Mouse (Mus musculus) left cerebral cortex, postnatal 25 days (tissue): ENCODE results near the gene Siglec1. TPM values are rescaled to one million over a fixed set of nuclear protein-coding genes. Genes with fewer than 3 reads are reported as not detected.
"Not testable (repeated sequence)": the region's sequence is repeated elsewhere in the genome, so short reads cannot be mapped to it uniquely, and the experiment has no call there.

Source experiments
- DNase-seq, 2 experiments: peaks; one replicate each; pipeline ENCODE4 v3.0.0; 2022; ENCODE audit warnings: low spot score in 2 of 2, mixed read lengths in 1 of 2
- intact Hi-C: fragments of 180-260 bp; cut with DNase I; formaldehyde crosslinking; loops from one replicate; pipeline ENCODE4 v1.15.1; 2025
- total RNA-seq, 2 experiments: library from RNA; stranded (reverse); gene quantifications; 2 replicates each; pipeline ENCODE4 v1.2.3; 2021

Siglec1 gene
- total RNA-seq, 2 experiments from 2014 or later = 0.23 to 0.28 TPM

DNA sequence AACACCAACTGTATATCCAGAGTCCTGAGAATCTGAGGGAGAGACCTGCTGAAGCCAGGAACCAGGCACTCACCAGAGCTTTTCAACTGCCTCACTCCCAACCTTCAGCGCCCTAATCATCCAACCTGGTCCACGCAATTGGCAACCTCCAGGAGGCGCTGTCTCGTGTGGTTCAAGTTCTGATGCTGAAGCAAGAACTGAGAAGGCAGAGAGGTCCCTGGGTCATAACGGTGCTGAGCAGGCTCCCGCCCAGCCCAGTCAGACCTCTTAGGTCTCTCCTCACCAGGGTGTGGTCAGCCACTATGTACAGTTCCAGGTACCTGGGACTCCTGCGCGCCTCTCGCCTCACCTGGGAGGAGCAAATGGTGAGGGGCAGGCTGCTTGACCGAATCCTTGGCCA lies 30.9 kb downstream of the Siglec1 start:
- DNase-seq = no peak
- intact Hi-C loops = no loop called here

GRCm38 (mm10) chr2:131054646-131055264 lies 31.8 kb downstream of the Siglec1 start:
- no peak for DNase-seq
- intact Hi-C loops = no loop called here

GRCm38 (mm10) chr2:131053851-131054645 lies 32.5 kb downstream of the Siglec1 start:
- no peak for DNase-seq
- intact Hi-C loops = no loop called here

DNA sequence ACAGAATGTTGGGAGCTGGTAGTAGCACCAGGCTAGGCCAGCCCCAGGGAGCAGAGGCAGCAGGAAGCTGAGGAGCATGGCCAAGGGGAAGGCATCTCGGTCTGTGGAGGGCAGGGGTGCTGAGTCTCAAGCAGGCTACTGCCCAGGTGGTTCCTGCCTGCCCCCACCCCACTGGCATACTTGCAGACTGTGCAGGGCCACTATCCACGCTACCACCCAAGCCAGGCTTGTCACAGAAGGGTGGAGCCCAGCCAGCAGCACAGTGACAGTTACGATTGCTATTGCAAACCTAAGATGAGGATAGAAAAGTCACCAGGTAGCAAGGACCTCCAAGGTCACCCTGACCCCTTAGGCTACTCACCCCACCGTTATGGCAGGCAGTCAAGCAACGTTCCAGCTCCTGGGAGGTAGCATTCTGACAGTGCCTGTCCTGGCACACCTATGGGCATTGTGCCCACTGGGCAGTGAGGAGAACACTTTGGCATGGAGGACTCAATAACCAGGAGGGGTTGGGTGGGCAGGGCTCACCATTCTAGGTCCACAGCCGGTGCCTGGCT lies 33.6 kb downstream of the Siglec1 start:
- no peak for DNase-seq
- intact Hi-C loops = no loop called here

DNA sequence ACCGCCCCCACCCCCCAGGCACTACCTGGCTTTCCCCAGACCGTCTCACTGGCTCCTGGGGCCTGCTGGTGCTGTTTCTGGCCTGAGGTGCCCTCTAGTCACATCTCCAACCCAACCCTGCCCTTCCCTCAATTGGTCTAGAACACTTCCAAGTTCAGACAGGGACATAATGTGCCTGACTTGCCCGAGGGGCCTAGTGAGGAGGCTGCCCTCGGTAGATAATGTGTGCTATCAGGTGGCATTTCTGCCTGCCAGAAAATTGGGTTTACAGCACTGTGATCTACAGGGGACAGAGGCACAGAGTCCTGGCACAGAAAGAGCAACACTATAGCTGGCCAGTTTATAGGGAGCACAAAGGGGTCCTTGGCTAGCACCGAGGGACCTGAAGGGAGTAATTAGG lies 34.5 kb downstream of the Siglec1 start:
- intact Hi-C loops = no loop called here
- DNase-seq = no peak

- no peak for DNase-seq
- intact Hi-C loops = no loop called here
Observed at GRCm38 (mm10) chr2:131046025-131046424, 40.5 kb downstream of the Siglec1 start.

GRCm38 (mm10) chr2:131044989-131045720 lies 41.4 kb downstream of the Siglec1 start:
- intact Hi-C loops = loop anchor here (5.0 kb wide), 1 partner anchor 117 kb away; the partner anchor contains the start of gene 1700037H04Rik
- no peak for DNase-seq

- no peak for DNase-seq
Observed at GRCm38 (mm10) chr2:131044354-131044852, 42.2 kb downstream of the Siglec1 start.

DNA sequence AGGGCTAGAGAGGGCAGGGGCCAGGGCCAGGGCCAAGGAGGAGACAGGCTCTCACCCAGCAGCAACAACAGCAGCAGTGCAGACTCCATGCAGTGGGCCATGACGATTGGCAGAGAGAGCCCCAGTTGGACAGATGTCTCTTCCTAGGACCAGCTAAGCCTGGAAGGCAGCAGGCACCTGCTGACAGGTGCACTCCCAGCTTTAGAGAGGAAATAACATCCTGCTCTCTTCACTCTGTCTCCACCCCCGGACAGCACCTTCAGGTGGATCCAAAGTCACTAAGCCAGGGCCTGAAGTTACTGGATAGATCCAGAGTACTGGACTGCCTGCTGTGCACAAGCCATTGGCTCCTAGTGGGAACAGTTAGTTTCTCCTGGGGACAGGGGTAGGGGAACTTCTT lies 43.6 kb downstream of the Siglec1 start, which contains the start of gene Gfra4:
Gene Gfra4, minus strand, starts transcription at position 101 of the 400 bp plus-strand sequence.
- no peak for DNase-seq
- intact Hi-C loops = loop anchor here (5.0 kb wide), 1 partner anchor 119 kb away; the partner anchor contains the start of gene 1700037H04Rik

More at GRCm38 (mm10) chr2:131044354-131044852, 42.2 kb downstream of the Siglec1 start:
- intact Hi-C loops = loop anchor here (5.0 kb wide), 1 partner anchor 118 kb away; the partner anchor contains the start of gene 1700037H04Rik

DNA sequence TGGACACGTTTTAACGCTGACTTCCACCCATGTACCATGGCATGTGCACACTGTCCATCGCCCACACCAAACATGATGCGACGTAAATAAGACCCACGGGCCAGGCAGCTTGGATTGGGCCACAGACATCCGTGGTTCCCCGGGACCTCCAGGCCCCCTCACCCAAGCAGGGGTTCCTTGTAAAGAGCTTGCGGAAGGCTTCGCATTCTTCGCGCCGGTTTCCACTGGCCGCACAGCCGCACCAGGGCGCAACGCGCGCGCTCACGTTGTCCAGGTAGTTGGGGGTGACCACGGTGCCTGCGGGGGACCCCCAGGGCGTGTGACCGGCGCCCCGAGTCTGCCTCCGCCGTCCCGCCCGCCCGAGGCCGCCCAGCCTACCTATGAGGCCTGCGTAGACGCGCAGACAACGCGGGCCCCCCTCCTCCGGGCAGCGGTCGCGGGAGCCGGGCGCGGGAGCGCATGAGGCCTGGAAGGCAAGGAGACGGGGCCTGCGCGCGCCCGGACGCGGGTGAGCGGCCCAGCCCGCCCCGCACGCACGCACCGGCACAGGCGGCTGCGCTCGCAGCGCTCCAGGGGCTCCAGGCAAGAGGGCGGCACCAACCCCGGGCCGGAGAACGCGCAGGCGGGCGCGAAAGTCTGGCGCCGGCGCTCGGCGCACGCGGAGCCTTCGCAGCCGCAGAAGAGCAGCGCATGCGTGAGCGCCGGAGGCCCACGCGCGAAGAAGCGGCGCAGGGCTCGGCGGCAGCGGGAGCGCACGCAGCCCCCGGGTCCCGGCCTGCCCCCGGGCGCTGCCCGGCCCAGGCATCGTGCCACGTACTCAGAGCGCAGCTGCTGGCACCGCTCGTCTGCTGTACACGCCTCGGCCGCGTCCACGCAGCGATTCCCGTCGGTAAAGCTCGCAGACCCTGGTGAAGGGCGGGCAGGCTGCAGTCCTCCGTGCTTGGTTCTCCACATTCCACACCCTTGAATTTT lies 45.4 kb downstream of the Siglec1 start:
- peak; percentile 89 to 91 for DNase-seq
- intact Hi-C loops = loop anchor here (5.0 kb wide), 1 partner anchor 121 kb away; the partner anchor contains the start of gene 1700037H04Rik

- no peak for DNase-seq
- intact Hi-C loops = no loop called here
Observed at GRCm38 (mm10) chr2:131038675-131039074, 47.9 kb downstream of the Siglec1 start.

GRCm38 (mm10) chr2:131038197-131038596 lies 48.4 kb downstream of the Siglec1 start:
- DNase-seq = no peak
- intact Hi-C loops = no loop called here

DNA sequence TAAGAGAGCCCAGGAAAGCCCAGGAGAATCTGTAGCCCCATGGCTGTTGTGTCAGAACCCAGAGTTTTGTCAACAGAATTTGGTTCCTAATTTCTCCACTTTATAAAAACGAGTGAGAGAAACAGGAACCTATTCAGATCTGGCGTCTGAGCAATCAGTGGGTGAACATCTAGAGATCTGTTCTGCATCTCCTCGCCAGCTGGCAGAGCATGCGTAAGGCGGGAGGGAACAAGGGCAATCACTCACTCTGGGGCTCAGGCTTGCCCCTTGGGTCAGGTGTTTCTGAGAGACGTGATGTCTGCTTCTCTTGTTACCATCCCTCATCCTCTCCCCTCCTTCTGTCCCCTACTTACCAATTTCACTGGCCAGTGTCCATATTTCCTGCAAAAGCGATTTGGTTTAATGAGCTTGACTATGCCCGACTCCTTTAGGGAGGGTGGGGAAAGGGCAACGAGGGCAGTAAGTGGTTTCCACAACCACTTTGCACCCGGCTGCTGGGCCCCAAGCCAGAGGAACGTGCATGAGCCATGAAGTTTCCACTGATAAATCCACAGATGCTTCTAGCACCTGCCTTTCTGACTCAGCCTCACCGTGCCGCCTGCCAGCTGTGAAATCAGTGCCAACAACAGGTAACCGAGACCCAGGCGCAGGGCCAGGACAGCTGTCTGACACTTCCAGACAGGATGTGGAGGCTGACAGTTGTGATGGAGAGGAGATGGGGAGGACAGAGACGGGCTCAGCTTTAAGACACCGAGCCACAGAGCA lies 49.2 kb downstream of the Siglec1 start:
- peak in 1 of 2 experiments; percentile 57 for DNase-seq
- intact Hi-C loops = no loop called here

DNA sequence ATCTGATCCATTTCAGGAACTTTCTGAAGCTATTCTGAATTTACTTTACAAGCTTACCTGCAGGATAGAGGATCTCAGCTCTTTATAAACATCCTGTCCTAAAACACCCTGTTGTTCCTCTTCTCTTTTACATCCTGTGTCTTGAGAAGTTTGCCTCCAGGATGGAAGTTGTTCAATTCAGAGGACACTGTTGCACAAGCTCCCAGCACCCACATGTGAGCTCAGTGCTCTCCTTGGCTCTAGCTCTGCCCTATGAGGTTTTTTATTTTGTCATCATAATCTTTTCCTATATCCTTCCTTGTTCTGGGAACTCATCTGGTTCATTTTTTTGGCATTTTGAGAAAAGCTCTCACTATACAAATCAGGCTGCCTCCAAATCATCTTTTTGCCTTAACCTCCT lies 49.8 kb downstream of the Siglec1 start:
- intact Hi-C loops = no loop called here

GRCm38 (mm10) chr2:131036343-131036742 lies 50.2 kb downstream of the Siglec1 start:
- intact Hi-C loops = no loop called here

More for the DNA sequence above, 49.8 kb downstream of the Siglec1 start:
- DNase-seq = no peak

GRCm38 (mm10) chr2:131031406-131031805 lies 55.2 kb downstream of the Siglec1 start:
- intact Hi-C loops, DNase-seq: not testable (repeated sequence)

More at GRCm38 (mm10) chr2:131036343-131036742, 50.2 kb downstream of the Siglec1 start:
- DNase-seq = no peak

DNA sequence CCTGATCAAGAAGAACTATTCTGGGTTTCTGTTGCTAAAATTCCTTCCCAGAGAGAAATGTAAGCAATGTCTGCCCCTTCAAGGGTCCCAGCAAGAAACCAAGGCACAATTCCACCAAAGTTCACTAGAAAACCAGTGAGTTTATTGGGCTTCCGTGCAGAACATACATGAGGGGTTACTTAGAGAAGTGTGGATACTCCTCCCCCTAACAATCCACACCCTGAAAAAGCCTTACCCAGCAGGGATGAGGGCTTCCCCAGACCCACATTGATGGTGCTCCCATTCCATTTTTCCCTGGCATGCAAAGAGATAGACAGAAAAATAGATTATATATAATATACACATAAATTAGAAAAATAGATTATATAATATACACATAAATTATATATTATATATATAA lies 55.6 kb downstream of the Siglec1 start:
- intact Hi-C loops = no loop called here
- DNase-seq = no peak

DNA sequence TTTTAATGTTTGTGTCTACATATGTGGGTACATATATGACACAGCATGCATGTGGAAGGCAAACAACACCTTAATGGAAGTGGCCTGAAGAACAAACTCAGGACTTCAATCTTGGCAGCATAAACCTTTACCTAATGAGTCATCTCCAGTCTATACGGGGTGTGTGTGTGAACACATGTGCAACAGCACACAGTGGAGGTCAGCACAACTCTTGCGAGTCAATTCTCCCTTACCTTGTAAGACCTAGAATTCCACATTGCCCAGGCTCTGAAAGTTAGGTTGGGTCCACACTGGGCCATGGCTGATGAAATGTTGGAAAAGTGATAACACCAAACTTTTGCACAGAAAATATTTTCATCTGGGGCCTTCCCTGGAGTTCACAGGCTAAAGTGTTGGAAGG lies 56.0 kb downstream of the Siglec1 start:
- intact Hi-C loops = no loop called here
- DNase-seq = no peak
